Mouse (Mus musculus): ENCODE measurements around the gene Gm42906. TPM values are rescaled to one million over a fixed set of nuclear protein-coding genes. Genes with fewer than 3 reads are reported as not detected.
A peak's percentile ranks its signal among the peaks of the same experiment; 100 is the strongest.

Gm42906 gene
- polyA plus RNA-seq, 1 experiment from 2014 or later: not detected

GRCm38 (mm10) chr5:151379896-151380295 is 48.1 kb downstream of the Gm42906 start:
- no peak for ATAC-seq
- Histone ChIP-seq H3K27me3 (no peaks in the 10 kb centered on the region), H3K27ac (no peak overlapping the region), H3K4me1 (no peaks in the 10 kb centered on the region), H3K4me3 (no peak overlapping the region), H3K36me3 (ENCODE audit: poor library complexity, severe bottlenecking) (no peaks in the 10 kb centered on the region), H3K9ac (no peak overlapping the region), H3K9me3 (replicated peaks) (no peaks in the 10 kb centered on the region), H3K4me2 (no peak overlapping the region)
- WGBS: 87% methylated on average over 2 of the region's 2 CpGs

GRCm38 (mm10) chr5:151379210-151379609 is 48.8 kb downstream of the Gm42906 start:
- H3K9ac ChIP-seq: no peak overlapping the region
- no peak overlapping the region for H3K4me2 ChIP-seq
- no peak overlapping the region for H3K27ac ChIP-seq
- H3K9me3 ChIP-seq (replicated peaks): no peaks in the 10 kb centered on the region
- H3K36me3 ChIP-seq (ENCODE audit: poor library complexity, severe bottlenecking): no peaks in the 10 kb centered on the region
- H3K4me3 ChIP-seq: no peak overlapping the region
- ATAC-seq: no peak
- WGBS: 94% methylated on average over 2 of the region's 2 CpGs
- no peaks in the 10 kb centered on the region for H3K4me1 ChIP-seq
- H3K27me3 ChIP-seq: no peaks in the 10 kb centered on the region

- ATAC-seq: no peak
- no peaks in the 10 kb centered on the region for H3K27me3 ChIP-seq
Measured at GRCm38 (mm10) chr5:151376931-151377330, 51.0 kb downstream of the Gm42906 start.

GRCm38 (mm10) chr5:151374825-151375224 is 53.1 kb downstream of the Gm42906 start:
- no peaks in the 10 kb centered on the region for H3K36me3 ChIP-seq (ENCODE audit: poor library complexity, severe bottlenecking)
- no peak overlapping the region for H3K9ac ChIP-seq
- H3K4me2 ChIP-seq: no peak overlapping the region
- H3K9me3 ChIP-seq (replicated peaks): no peaks in the 10 kb centered on the region
- no peaks in the 10 kb centered on the region for H3K27me3 ChIP-seq
- no peak overlapping the region for H3K4me3 ChIP-seq
- 75% methylated on average over 2 of the region's 2 CpGs for WGBS
- no peak overlapping the region for H3K27ac ChIP-seq
- ATAC-seq: no peak
- H3K4me1 ChIP-seq: no peaks in the 10 kb centered on the region

More at GRCm38 (mm10) chr5:151376931-151377330, 51.0 kb downstream of the Gm42906 start:
- Histone ChIP-seq H3K9ac (no peak overlapping the region), H3K9me3 (replicated peaks) (no peaks in the 10 kb centered on the region), H3K4me1 (no peaks in the 10 kb centered on the region), H3K4me3 (no peak overlapping the region), H3K36me3 (ENCODE audit: poor library complexity, severe bottlenecking) (no peaks in the 10 kb centered on the region), H3K27ac (no peak overlapping the region), H3K4me2 (no peak overlapping the region)
- WGBS: 85% methylated on average over 4 of the region's 4 CpGs

- no peak for ATAC-seq
- Histone ChIP-seq H3K27ac (no peak overlapping the region), H3K4me3 (no peak overlapping the region), H3K9ac (no peak overlapping the region), H3K4me2 (no peak overlapping the region), H3K36me3 (ENCODE audit: poor library complexity, severe bottlenecking) (no peaks in the 10 kb centered on the region), H3K4me1 (peaks cover 14% of the 10 kb centered on the region), H3K27me3 (no peaks in the 10 kb centered on the region), H3K9me3 (replicated peaks) (no peaks in the 10 kb centered on the region)
- WGBS: 92% methylated on average over 2 of the region's 2 CpGs
Measured at GRCm38 (mm10) chr5:151371130-151371529, 56.8 kb downstream of the Gm42906 start.

GRCm38 (mm10) chr5:151369306-151369721 is 58.6 kb downstream of the Gm42906 start:
- no peaks in the 10 kb centered on the region for H3K27me3 ChIP-seq
- peak overlapping the region; percentile 94 for H3K27ac ChIP-seq
- no peaks in the 10 kb centered on the region for H3K9me3 ChIP-seq (replicated peaks)
- H3K36me3 ChIP-seq (ENCODE audit: poor library complexity, severe bottlenecking): no peaks in the 10 kb centered on the region
- peaks cover 14% of the 10 kb centered on the region for H3K4me1 ChIP-seq
- no peak for ATAC-seq
- peak overlapping the region; percentile 51 for H3K4me3 ChIP-seq
- peak overlapping the region; percentile 64 for H3K4me2 ChIP-seq
- 65% methylated on average over 5 of the region's 5 CpGs for WGBS
- H3K9ac ChIP-seq: peak overlapping the region; percentile 76

GRCm38 (mm10) chr5:151368395-151369190 is 59.4 kb downstream of the Gm42906 start:
- H3K4me1 ChIP-seq: peaks cover 14% of the 10 kb centered on the region
- no peaks in the 10 kb centered on the region for H3K36me3 ChIP-seq (ENCODE audit: poor library complexity, severe bottlenecking)
- H3K4me3 ChIP-seq: peak overlapping the region; percentile 51
- H3K4me2 ChIP-seq: peak overlapping the region; percentile 64
- peak overlapping the region; percentile 94 for H3K27ac ChIP-seq
- under 1% methylated on average over 75 of the region's 75 CpGs for WGBS
- ATAC-seq: peak; percentile 98
- peak overlapping the region; percentile 76 for H3K9ac ChIP-seq
- H3K9me3 ChIP-seq (replicated peaks): no peaks in the 10 kb centered on the region
- no peaks in the 10 kb centered on the region for H3K27me3 ChIP-seq

- peak overlapping the region; percentile 59 for H3K4me2 ChIP-seq
- H3K27ac ChIP-seq: peak overlapping the region; percentile 94
- peak overlapping the region; percentile 51 for H3K4me3 ChIP-seq
- H3K9me3 ChIP-seq (replicated peaks): no peaks in the 10 kb centered on the region
- no peaks in the 10 kb centered on the region for H3K36me3 ChIP-seq (ENCODE audit: poor library complexity, severe bottlenecking)
- H3K27me3 ChIP-seq: no peaks in the 10 kb centered on the region
- peak overlapping the region; percentile 72 for H3K9ac ChIP-seq
- 9% methylated on average over 16 of the region's 16 CpGs for WGBS
- peak; percentile 43 for ATAC-seq
- peaks cover 14% of the 10 kb centered on the region for H3K4me1 ChIP-seq
Measured at GRCm38 (mm10) chr5:151367881-151368394, 60.0 kb downstream of the Gm42906 start.

GRCm38 (mm10) chr5:151367317-151367716 is 60.6 kb downstream of the Gm42906 start:
- H3K27ac ChIP-seq: no peak overlapping the region
- peak overlapping the region; percentile 59 for H3K4me2 ChIP-seq
- no peak for ATAC-seq
- 88% methylated on average over 1 of the region's 1 CpGs for WGBS
- peaks cover 14% of the 10 kb centered on the region for H3K4me1 ChIP-seq
- no peaks in the 10 kb centered on the region for H3K27me3 ChIP-seq
- H3K9me3 ChIP-seq (replicated peaks): no peaks in the 10 kb centered on the region
- H3K4me3 ChIP-seq: peak overlapping the region; percentile 51
- H3K9ac ChIP-seq: peak overlapping the region; percentile 72; the same call in 1 of the 2 replicates
- no peaks in the 10 kb centered on the region for H3K36me3 ChIP-seq (ENCODE audit: poor library complexity, severe bottlenecking)

GRCm38 (mm10) chr5:151363343-151364000 is 64.5 kb downstream of the Gm42906 start:
- no peaks in the 10 kb centered on the region for H3K27me3 ChIP-seq
- no peak overlapping the region for H3K27ac ChIP-seq
- ATAC-seq: no peak
- no peak overlapping the region for H3K4me2 ChIP-seq
- H3K9me3 ChIP-seq (replicated peaks): no peaks in the 10 kb centered on the region
- H3K4me1 ChIP-seq: peaks cover 9% of the 10 kb centered on the region; the same call in 1 of the 2 replicates
- no peaks in the 10 kb centered on the region for H3K36me3 ChIP-seq (ENCODE audit: poor library complexity, severe bottlenecking)
- H3K9ac ChIP-seq: no peak overlapping the region
- no peak overlapping the region for H3K4me3 ChIP-seq
- 84% methylated on average over 3 of the region's 3 CpGs for WGBS

GRCm38 (mm10) chr5:151349616-151350015 is 78.3 kb downstream of the Gm42906 start:
- Histone ChIP-seq H3K4me2 (no peak overlapping the region), H3K27me3 (no peaks in the 10 kb centered on the region), H3K9me3 (replicated peaks) (no peaks in the 10 kb centered on the region), H3K4me3 (no peak overlapping the region), H3K9ac (no peak overlapping the region), H3K36me3 (ENCODE audit: poor library complexity, severe bottlenecking) (no peaks in the 10 kb centered on the region), H3K4me1 (no peaks in the 10 kb centered on the region), H3K27ac (no peak overlapping the region)
- WGBS: 86% methylated on average over 1 of the region's 1 CpGs
- no peak for ATAC-seq

GRCm38 (mm10) chr5:151348418-151348817 is 79.5 kb downstream of the Gm42906 start:
- H3K9ac ChIP-seq: no peak overlapping the region
- H3K4me2 ChIP-seq: no peak overlapping the region
- H3K4me3 ChIP-seq: no peak overlapping the region
- 76% methylated on average over 3 of the region's 3 CpGs for WGBS
- H3K9me3 ChIP-seq (replicated peaks): no peaks in the 10 kb centered on the region
- H3K4me1 ChIP-seq: no peaks in the 10 kb centered on the region
- no peak for ATAC-seq
- H3K36me3 ChIP-seq (ENCODE audit: poor library complexity, severe bottlenecking): no peaks in the 10 kb centered on the region
- H3K27ac ChIP-seq: no peak overlapping the region
- no peaks in the 10 kb centered on the region for H3K27me3 ChIP-seq

All from forebrain, embryonic 13.5 days (tissue).